Mouse (Mus musculus): ENCODE data around the gene Fgb.

DNA sequence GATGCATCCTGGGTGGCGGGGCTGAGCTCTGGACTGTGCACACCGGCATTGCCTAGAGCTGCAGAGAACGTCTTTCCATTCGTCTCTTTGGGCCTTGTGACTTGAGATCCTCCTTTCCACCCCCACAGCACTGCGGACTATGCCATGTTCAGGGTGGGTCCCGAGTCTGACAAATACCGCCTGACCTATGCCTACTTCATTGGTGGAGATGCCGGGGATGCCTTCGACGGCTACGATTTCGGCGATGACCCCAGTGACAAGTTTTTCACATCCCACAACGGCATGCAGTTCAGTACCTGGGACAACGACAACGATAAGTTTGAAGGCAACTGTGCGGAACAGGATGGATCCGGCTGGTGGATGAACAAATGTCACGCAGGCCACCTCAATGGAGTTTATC lies 37.0 kb downstream of the Fgb start:
- no peak for TF ChIP-seq POLR2A (IDR thresholded peaks at IDR 0.05; ENCODE audit: borderline replicate concordance, control insufficient read depth, low read depth, low read length)
- TF ChIP-seq CTCF (IDR thresholded peaks at IDR 0.05; ENCODE audit: control insufficient read depth, insufficient read depth, low read length): no peak

Measured in bone marrow, adult 2 months (tissue).